1 mouse cellular context compared by ENCODE assay signal in the genomic region with DNA sequence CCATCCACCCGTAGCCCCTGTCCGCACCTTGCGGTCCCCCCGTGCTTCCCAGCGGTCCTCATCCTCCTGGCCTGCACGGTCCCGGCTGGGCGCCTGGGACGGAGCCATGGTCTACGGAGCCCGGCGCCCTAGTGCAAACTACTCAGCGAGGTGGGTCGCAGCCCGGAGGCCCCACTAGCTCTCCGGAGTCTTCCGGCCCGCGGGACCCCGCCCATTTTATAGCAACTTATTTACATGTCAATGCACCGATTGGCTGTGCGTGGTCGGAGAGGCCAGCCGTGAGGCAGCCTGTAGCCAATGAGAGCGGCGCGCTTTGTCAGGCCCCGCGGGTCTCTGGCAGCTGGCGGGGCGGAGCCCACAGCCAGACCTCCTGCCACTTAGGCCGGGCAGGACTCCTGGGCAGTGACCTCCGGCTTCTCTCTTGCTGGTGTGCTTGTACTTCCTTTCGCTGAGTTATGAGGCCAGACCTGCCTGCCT.
TF ChIP-seq lines count a peak whose summit lies in the region.

No protein-coding gene starts in this region.

TF ChIP-seq in MEL, 35 proteins besides CTCF, POLR2A, EP300 and RAD21 (continued from another document):
- no peak for TF ChIP-seq GATA1 (IDR thresholded peaks at IDR 0.05; ENCODE audit: low read depth, low read length)
- TF ChIP-seq E2F4 (IDR thresholded peaks at IDR 0.05; ENCODE audit: borderline replicate concordance, low read depth, low read length): no peak
- peak; percentile 57 for TF ChIP-seq TCF12 (IDR thresholded peaks at IDR 0.05; ENCODE audit: low read depth, low read length)
- no peak for TF ChIP-seq ZC3H11A (IDR thresholded peaks at IDR 0.05; ENCODE audit: low read depth, low read length)
- no peak for TF ChIP-seq POLR2AphosphoS5 (IDR thresholded peaks at IDR 0.05; ENCODE audit: borderline replicate concordance, low read depth, low read length)
- TF ChIP-seq SMC3 (IDR thresholded peaks at IDR 0.05; ENCODE audit: low read depth, low read length): no peak
- TF ChIP-seq BHLHE40 (IDR thresholded peaks at IDR 0.05; ENCODE audit: borderline replicate concordance, low read depth, low read length): no peak
- no peak; the same call in 1 of the 2 replicates for TF ChIP-seq KAT2A (conservative IDR thresholded peaks at IDR 0.05; ENCODE audit: low read depth, low read length)
- no peak for TF ChIP-seq CHD2 (IDR thresholded peaks at IDR 0.05; ENCODE audit: low read length)
- peak; percentile 79 for TF ChIP-seq SIN3A (IDR thresholded peaks at IDR 0.05; ENCODE audit: low read length)
- TF ChIP-seq TBP (IDR thresholded peaks at IDR 0.05; ENCODE audit: low read depth, low read length): peak; percentile 88
- no peak for TF ChIP-seq CHD1 (IDR thresholded peaks at IDR 0.05; ENCODE audit: low read depth, low read length)
- no peak for TF ChIP-seq MYB (IDR thresholded peaks at IDR 0.05; ENCODE audit: low read depth, low read length)
- 0 out of 2 replicates have a peak, but pooled peaks have one; percentile 36 for TF ChIP-seq MXI1 (IDR thresholded peaks at IDR 0.05; ENCODE audit: low read depth, low read length)
- no peak for TF ChIP-seq ZNF384 (IDR thresholded peaks at IDR 0.05; ENCODE audit: low read depth, low read length)
- no peak for TF ChIP-seq NRF1 (IDR thresholded peaks at IDR 0.05; ENCODE audit: insufficient read depth, low read depth, low read length, poor library complexity, severe bottlenecking)
- TF ChIP-seq USF2 (IDR thresholded peaks at IDR 0.05; ENCODE audit: borderline replicate concordance in 1 of 2, insufficient read depth in 1 of 2, low read depth in 1 of 2, low read length in 2 of 2): no peak
- peak; percentile 68 for TF ChIP-seq ELF1 (IDR thresholded peaks at IDR 0.05; ENCODE audit: low read depth, low read length)
- peak; percentile 64 for TF ChIP-seq HCFC1 (IDR thresholded peaks at IDR 0.05; ENCODE audit: low read depth, low read length)
- peak; percentile 94 for TF ChIP-seq ZMIZ1 (IDR thresholded peaks at IDR 0.05; ENCODE audit: low read depth, low read length)
- no peak for TF ChIP-seq MYC (IDR thresholded peaks at IDR 0.05; ENCODE audit: low read depth, low read length)
- TF ChIP-seq MEF2A (IDR thresholded peaks at IDR 0.05; ENCODE audit: extremely low read depth, insufficient replicate concordance, low read depth, low read length, poor library complexity, severe bottlenecking): no peak
- peak; percentile 86; the same call in 1 of the 2 replicates for TF ChIP-seq POLR2AphosphoS2 (IDR thresholded peaks at IDR 0.05; ENCODE audit: low read length)
- TF ChIP-seq GABPA (IDR thresholded peaks at IDR 0.05; ENCODE audit: low read depth, low read length): no peak
- TF ChIP-seq MAX (IDR thresholded peaks at IDR 0.05; ENCODE audit: low read length): 0 out of 2 replicates have a peak, but pooled peaks have one; percentile 25
